Mouse (Mus musculus): ENCODE measurements at regions not wholly inside any gene's neighbourhood (a gene's known extent, or its start where the extent isn't known, plus 50 kb on each side); places are given as distances from the start of the nearest gene placed in this dataset.

GRCm38 (mm10) chr13:110584765-110585164 is 189.9 kb downstream of the Plk2 start:
- no peaks in the 10 kb centered on the region for H3K36me3 ChIP-seq (ENCODE audit: control insufficient read depth in 1 of 2, insufficient read depth in 2 of 2, low read length in 2 of 2)
- H3K27me3 ChIP-seq (ENCODE audit: control insufficient read depth in 1 of 2, insufficient read depth in 2 of 2, low read length in 2 of 2): no peaks in the 10 kb centered on the region
- no peaks in the 10 kb centered on the region for H3K4me1 ChIP-seq (ENCODE audit: control insufficient read depth in 1 of 2, insufficient read depth in 2 of 2, low read length in 2 of 2)
- H3K27ac ChIP-seq (ENCODE audit: control insufficient read depth, low read depth, low read length): no peak overlapping the region
- TF ChIP-seq SMC3 (IDR thresholded peaks at IDR 0.05; ENCODE audit: low read depth, low read length) (no peak), NRF1 (IDR thresholded peaks at IDR 0.05; ENCODE audit: insufficient read depth, low read depth, low read length, poor library complexity, severe bottlenecking) (no peak), UBTF (IDR thresholded peaks at IDR 0.05; ENCODE audit: borderline replicate concordance, insufficient read depth, low read depth, low read length) (no peak)
- no peaks in the 10 kb centered on the region for H3K79me2 ChIP-seq (ENCODE audit: control insufficient read depth, insufficient read depth, low read length, poor library complexity)
- H3K4me3 ChIP-seq (ENCODE audit: control insufficient read depth in 1 of 2, insufficient read depth in 1 of 2, low read depth in 2 of 2, low read length in 2 of 2): no peak overlapping the region
- no peak for DNase-seq (ENCODE audit: low read depth, low spot score)
- no peaks in the 10 kb centered on the region for H3K9me3 ChIP-seq (replicated peaks; ENCODE audit: insufficient read depth, low read length)
- no peak overlapping the region for H3K9ac ChIP-seq (ENCODE audit: control insufficient read depth, low read depth, low read length, poor library complexity, severe bottlenecking)

- H3K27ac ChIP-seq (ENCODE audit: control insufficient read depth, low read depth, low read length): no peak overlapping the region
- H3K9ac ChIP-seq (ENCODE audit: control insufficient read depth, low read depth, low read length, poor library complexity, severe bottlenecking): no peak overlapping the region
- H3K36me3 ChIP-seq (ENCODE audit: control insufficient read depth in 1 of 2, insufficient read depth in 2 of 2, low read length in 2 of 2): no peaks in the 10 kb centered on the region
- H3K4me1 ChIP-seq (ENCODE audit: control insufficient read depth in 1 of 2, insufficient read depth in 2 of 2, low read length in 2 of 2): no peaks in the 10 kb centered on the region
- DNase-seq (ENCODE audit: low read depth, low spot score): no peak
- no peak overlapping the region for H3K4me3 ChIP-seq (ENCODE audit: control insufficient read depth in 1 of 2, insufficient read depth in 1 of 2, low read depth in 2 of 2, low read length in 2 of 2)
- no peaks in the 10 kb centered on the region for H3K27me3 ChIP-seq (ENCODE audit: control insufficient read depth in 1 of 2, insufficient read depth in 2 of 2, low read length in 2 of 2)
- H3K79me2 ChIP-seq (ENCODE audit: control insufficient read depth, insufficient read depth, low read length, poor library complexity): no peaks in the 10 kb centered on the region
- H3K9me3 ChIP-seq (replicated peaks; ENCODE audit: insufficient read depth, low read length): no peaks in the 10 kb centered on the region
- TF ChIP-seq ZMIZ1 (IDR thresholded peaks at IDR 0.05; ENCODE audit: low read depth, low read length) (no peak), HCFC1 (IDR thresholded peaks at IDR 0.05; ENCODE audit: low read depth, low read length) (no peak), MYB (IDR thresholded peaks at IDR 0.05; ENCODE audit: low read depth, low read length) (no peak), E2F4 (IDR thresholded peaks at IDR 0.05; ENCODE audit: borderline replicate concordance, low read depth, low read length) (no peak), GATA1 (IDR thresholded peaks at IDR 0.05; ENCODE audit: low read depth, low read length) (no peak), MAZ (IDR thresholded peaks at IDR 0.05; ENCODE audit: low read depth, low read length) (no peak)
Observed at GRCm38 (mm10) chr13:110594630-110595029, 199.8 kb downstream of the Plk2 start.

GRCm38 (mm10) chr13:110599666-110600065 is 204.8 kb downstream of the Plk2 start:
- Histone ChIP-seq H3K27ac (ENCODE audit: control insufficient read depth, low read depth, low read length) (no peak overlapping the region), H3K9me3 (replicated peaks; ENCODE audit: insufficient read depth, low read length) (no peaks in the 10 kb centered on the region), H3K36me3 (ENCODE audit: control insufficient read depth in 1 of 2, insufficient read depth in 2 of 2, low read length in 2 of 2) (no peaks in the 10 kb centered on the region), H3K27me3 (ENCODE audit: control insufficient read depth in 1 of 2, insufficient read depth in 2 of 2, low read length in 2 of 2) (no peaks in the 10 kb centered on the region), H3K79me2 (ENCODE audit: control insufficient read depth, insufficient read depth, low read length, poor library complexity) (no peaks in the 10 kb centered on the region), H3K4me1 (ENCODE audit: control insufficient read depth in 1 of 2, insufficient read depth in 2 of 2, low read length in 2 of 2) (no peaks in the 10 kb centered on the region), H3K4me3 (ENCODE audit: control insufficient read depth in 1 of 2, insufficient read depth in 1 of 2, low read depth in 2 of 2, low read length in 2 of 2) (no peak overlapping the region), H3K9ac (ENCODE audit: control insufficient read depth, low read depth, low read length, poor library complexity, severe bottlenecking) (no peak overlapping the region)
- no peak for DNase-seq (ENCODE audit: low read depth, low spot score)
- TF ChIP-seq RCOR1 (IDR thresholded peaks at IDR 0.05; ENCODE audit: low read depth, low read length) (no peak), EP300 (IDR thresholded peaks at IDR 0.05; ENCODE audit: low read depth in 1 of 2, low read length in 2 of 2) (no peak), TCF12 (IDR thresholded peaks at IDR 0.05; ENCODE audit: low read depth, low read length) (no peak), TAL1 (IDR thresholded peaks at IDR 0.05; ENCODE audit: low read length) (no peak), ETS1 (IDR thresholded peaks at IDR 0.05; ENCODE audit: low read depth, low read length) (no peak), MAZ (IDR thresholded peaks at IDR 0.05; ENCODE audit: low read depth, low read length) (no peak), CHD1 (IDR thresholded peaks at IDR 0.05; ENCODE audit: low read depth, low read length) (no peak), ZNF384 (IDR thresholded peaks at IDR 0.05; ENCODE audit: low read depth, low read length) (no peak), HCFC1 (IDR thresholded peaks at IDR 0.05; ENCODE audit: low read depth, low read length) (no peak)
